Mouse (Mus musculus) lung, embryonic 16.5 days (tissue): ENCODE data around the gene Fezf1. TPM values are rescaled to one million over a fixed set of nuclear protein-coding genes. Genes with fewer than 3 reads are reported as not detected.
A peak's percentile ranks its signal among the peaks of the same experiment; 100 is the strongest.

Experiments used
- ATAC-seq: fragments of 200-750 bp; cut with Nextera tagmentation; 2 replicates; pipeline ENCODE4 v1.8.0; 2017; ENCODE audit warnings: low read depth, mild to moderate bottlenecking, moderate library complexity
- H3K27ac ChIP-seq: fragments of 300-500 bp; sonication (generic); 2 replicates; pipeline ENCODE4 v1.5.1; 2014; ENCODE audit warnings: mild to moderate bottlenecking, control low read depth, low read length
- H3K27me3 ChIP-seq: fragments of 300-500 bp; sonication (generic); 2 replicates; pipeline ENCODE4 v1.6.1; 2014; ENCODE audit warnings: low read depth, low read length, mixed read lengths; ENCODE audit not compliant: control insufficient read depth, insufficient read depth
- H3K36me3 ChIP-seq: fragments of 300-500 bp; sonication (generic); 2 replicates; pipeline ENCODE4 v1.6.1; 2014; ENCODE audit warnings: low read length; ENCODE audit not compliant: control insufficient read depth, insufficient read depth
- H3K4me1 ChIP-seq: fragments of 300-500 bp; sonication (generic); replicated peaks from 2 replicates; pipeline ENCODE4 v1.6.1; 2014; ENCODE audit warnings: low read length, mixed read lengths; ENCODE audit not compliant: control insufficient read depth, insufficient read depth
- H3K4me2 ChIP-seq: fragments of 300-500 bp; sonication (generic); 2 replicates; pipeline ENCODE4 v1.6.1; 2014; ENCODE audit warnings: low read depth, low read length, control low read depth
- H3K4me3 ChIP-seq: fragments of 300-500 bp; sonication (generic); 2 replicates; pipeline ENCODE4 v1.5.1; 2014; ENCODE audit warnings: mild to moderate bottlenecking, low read length, control low read depth
- H3K9ac ChIP-seq: fragments of 300-500 bp; sonication (generic); 2 replicates; pipeline ENCODE4 v1.6.1; 2014; ENCODE audit warnings: low read length, control low read depth
- H3K9me3 ChIP-seq: fragments of 300-500 bp; sonication (generic); 2 replicates; pipeline ENCODE4 v1.6.1; 2016; ENCODE audit warnings: low read length; ENCODE audit not compliant: control insufficient read depth
- WGBS: fragments of 180-500 bp; shearing (Covaris S2); extraction: QIAGEN DNeasy Blood & Tissue Kit; methylation state at CpG from one replicate; pipeline ENCODE4 v1.1.7; 2014; 5-methylcytosine and 5-hydroxymethylcytosine counted together
- polyA plus RNA-seq: library from polyadenylated mRNA; unstranded; fragments of >200 nt; fragmentation: Nextera tagmentation; extraction: Ambion mirVana; gene quantifications from 2 replicates; pipeline ENCODE4 v1.2.1, GENCODE M21; 2015

Fezf1 gene
- polyA plus RNA-seq, 1 experiment from 2014 or later = not detected

DNA sequence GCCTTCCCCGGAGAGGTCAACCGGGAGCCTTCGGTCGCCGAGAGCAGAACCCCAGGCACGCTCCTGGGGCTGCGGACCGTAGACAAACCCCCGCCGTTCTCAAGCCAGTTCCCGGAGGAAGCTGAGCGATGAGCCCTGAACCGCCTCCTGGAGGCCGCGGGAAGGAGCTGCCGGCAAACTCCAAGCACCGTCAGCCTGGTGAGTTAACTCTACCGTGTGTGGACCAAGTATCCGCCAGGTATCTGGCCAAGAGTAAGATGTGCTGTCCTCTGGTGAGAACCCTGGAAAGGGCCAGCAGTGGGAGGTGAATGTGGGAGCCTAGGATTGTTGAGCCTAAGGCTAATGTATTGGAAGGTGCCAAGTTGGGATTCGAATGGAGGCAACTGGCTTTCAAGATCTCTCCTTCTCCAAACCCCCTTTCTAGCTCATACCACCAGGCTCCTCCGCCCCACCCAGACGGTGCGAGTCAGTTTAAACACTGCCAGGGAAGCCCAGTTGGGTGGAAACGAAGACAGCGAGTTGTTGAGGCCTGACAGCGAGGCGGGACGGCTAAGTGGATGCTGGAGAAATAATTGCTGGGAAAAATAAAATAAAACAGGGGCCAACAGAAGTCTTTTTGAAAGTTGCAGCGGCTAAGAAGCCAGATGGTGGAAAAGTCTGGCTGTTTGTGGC lies 1.6 kb upstream of the Fezf1 start:
- peak overlapping the region; percentile 80 for H3K4me2 ChIP-seq
- H3K4me3 ChIP-seq = peak overlapping the region; percentile 50
- no peaks in the 10 kb centered on the region for H3K36me3 ChIP-seq
- peaks cover 7% of the 10 kb centered on the region; the same call in 1 of the 2 replicates for H3K4me1 ChIP-seq
- peak; percentile 44 for ATAC-seq
- no peaks in the 10 kb centered on the region for H3K9me3 ChIP-seq
- WGBS = under 1% methylated on average over 29 of the region's 29 CpGs
- H3K27ac ChIP-seq = no peak overlapping the region
- peaks cover 84% of the 10 kb centered on the region for H3K27me3 ChIP-seq
- H3K9ac ChIP-seq = no peak overlapping the region

DNA sequence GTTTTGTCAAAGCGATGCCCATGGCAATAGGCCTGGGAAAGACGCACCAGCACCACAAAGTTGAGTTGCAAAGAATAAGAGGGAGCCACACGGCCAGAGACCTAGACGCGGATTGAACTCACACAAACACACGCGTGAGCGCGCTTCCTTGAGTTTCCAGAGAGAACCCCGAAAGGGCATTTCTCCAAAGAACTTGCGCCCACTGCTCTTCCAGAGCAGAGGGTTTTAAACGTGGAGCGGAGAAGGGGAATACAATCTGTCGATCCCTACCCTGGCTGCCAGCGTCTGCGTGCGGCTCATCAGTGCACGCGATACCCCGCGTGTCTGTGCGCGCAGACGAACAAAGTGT lies 865 bp upstream of the Fezf1 start:
- no peak overlapping the region for H3K27ac ChIP-seq
- under 1% methylated on average over 22 of the region's 24 CpGs for WGBS
- peak overlapping the region; percentile 50 for H3K4me3 ChIP-seq
- no peak for ATAC-seq
- H3K9me3 ChIP-seq = no peaks in the 10 kb centered on the region
- H3K4me1 ChIP-seq = peaks cover 7% of the 10 kb centered on the region; the same call in 1 of the 2 replicates
- H3K4me2 ChIP-seq = peak overlapping the region; percentile 80
- peaks cover 86% of the 10 kb centered on the region for H3K27me3 ChIP-seq
- no peak overlapping the region for H3K9ac ChIP-seq
- H3K36me3 ChIP-seq = no peaks in the 10 kb centered on the region

- peaks cover 86% of the 10 kb centered on the region for H3K27me3 ChIP-seq
- WGBS = under 1% methylated on average over 61 of the region's 61 CpGs
- ATAC-seq = peak; percentile 18; the same call in 1 of the 2 replicates
These were observed 450 bp downstream of the Fezf1 start for GRCm38 (mm10) chr6:23247512-23248312.

DNA sequence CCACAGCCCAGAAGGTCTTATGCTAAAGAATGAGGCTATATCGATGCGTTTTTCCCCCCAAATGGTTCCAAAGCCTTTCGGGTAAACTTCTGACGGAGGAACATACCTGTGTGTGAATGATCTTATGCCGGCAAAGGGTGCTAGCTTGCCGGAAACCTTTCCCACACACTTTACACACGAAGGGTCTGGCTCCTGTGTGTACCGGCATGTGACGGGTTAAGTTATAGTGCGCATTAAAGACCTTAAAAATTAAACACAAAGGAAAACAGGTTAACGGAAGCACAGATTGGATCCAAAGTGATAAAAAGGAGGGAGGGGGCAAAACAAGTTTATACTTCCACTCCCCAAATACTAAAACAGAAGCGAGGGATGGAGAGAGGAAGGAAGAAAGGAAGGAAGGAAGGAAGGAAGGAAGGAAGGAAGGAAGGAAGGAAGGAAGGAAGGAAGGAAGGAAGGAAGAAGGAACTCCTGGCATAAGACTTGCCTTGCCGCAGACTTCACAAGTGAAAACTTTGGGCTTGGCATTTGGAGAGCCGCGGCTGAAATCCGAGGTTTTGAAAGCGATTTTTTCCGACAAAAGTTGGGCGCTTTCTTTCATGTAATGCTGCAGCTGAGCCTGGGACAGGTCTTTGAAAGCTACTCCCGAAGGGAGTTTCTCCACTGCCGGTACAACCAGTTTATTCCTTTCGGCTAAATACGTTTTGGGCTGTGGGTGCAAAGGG lies 1.2 kb downstream of the Fezf1 start:
- H3K4me1 ChIP-seq = peaks cover 7% of the 10 kb centered on the region; the same call in 1 of the 2 replicates
- H3K4me3 ChIP-seq = peak overlapping the region; percentile 23
- H3K9me3 ChIP-seq = no peaks in the 10 kb centered on the region
- no peak for ATAC-seq
- peaks cover 85% of the 10 kb centered on the region for H3K27me3 ChIP-seq
- no peak overlapping the region for H3K27ac ChIP-seq
- H3K4me2 ChIP-seq = peak overlapping the region; percentile 18
- no peak overlapping the region for H3K9ac ChIP-seq
- no peaks in the 10 kb centered on the region for H3K36me3 ChIP-seq
- 2% methylated on average over 23 of the region's 23 CpGs for WGBS

More at GRCm38 (mm10) chr6:23247512-23248312, 450 bp downstream of the Fezf1 start:
- H3K9ac ChIP-seq = no peak overlapping the region
- H3K9me3 ChIP-seq = no peaks in the 10 kb centered on the region
- H3K36me3 ChIP-seq = no peaks in the 10 kb centered on the region
- peaks cover 7% of the 10 kb centered on the region; the same call in 1 of the 2 replicates for H3K4me1 ChIP-seq
- H3K4me3 ChIP-seq = peak overlapping the region; percentile 23
- H3K27ac ChIP-seq = no peak overlapping the region
- H3K4me2 ChIP-seq = peak overlapping the region; percentile 18

- Histone ChIP-seq H3K4me3 (no peak overlapping the region), H3K4me2 (no peak overlapping the region)
- no peak for ATAC-seq
These were observed 1.9 kb downstream of the Fezf1 start for GRCm38 (mm10) chr6:23246061-23246789.

DNA sequence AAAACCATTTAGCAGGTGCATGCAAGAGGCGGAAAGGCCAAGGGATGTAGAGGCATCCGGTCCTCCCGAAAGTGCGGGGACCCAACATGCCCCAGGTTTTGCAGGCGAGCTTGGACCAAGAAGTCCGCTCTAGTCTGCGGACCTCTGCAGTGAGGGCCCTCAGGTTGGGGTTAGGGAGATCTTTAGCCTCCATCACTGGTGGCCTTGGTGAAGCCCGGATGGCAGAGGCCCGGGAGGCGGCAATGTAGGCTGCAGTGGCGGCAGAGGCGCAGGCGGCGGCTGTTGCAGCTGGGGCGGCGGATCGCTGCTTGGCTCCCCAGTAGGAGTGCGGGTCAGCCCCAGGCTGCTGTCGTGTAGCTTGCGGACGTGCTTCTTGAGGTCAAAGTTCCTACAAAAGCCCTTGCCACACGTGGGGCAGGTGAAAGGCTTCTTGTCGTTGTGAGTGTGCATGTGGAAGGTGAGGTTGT lies 2.6 kb downstream of the Fezf1 start:
- 3% methylated on average over 23 of the region's 23 CpGs for WGBS
- Histone ChIP-seq H3K9ac (no peak overlapping the region), H3K4me2 (no peak overlapping the region), H3K9me3 (no peaks in the 10 kb centered on the region), H3K4me3 (no peak overlapping the region), H3K36me3 (no peaks in the 10 kb centered on the region), H3K27ac (no peak overlapping the region), H3K4me1 (peaks cover 7% of the 10 kb centered on the region; the same call in 1 of the 2 replicates), H3K27me3 (peaks cover 88% of the 10 kb centered on the region)
- ATAC-seq = no peak

More at GRCm38 (mm10) chr6:23246061-23246789, 1.9 kb downstream of the Fezf1 start:
- H3K27me3 ChIP-seq = peaks cover 86% of the 10 kb centered on the region
- no peak overlapping the region for H3K9ac ChIP-seq
- H3K4me1 ChIP-seq = peaks cover 7% of the 10 kb centered on the region; the same call in 1 of the 2 replicates
- 5% methylated on average over 17 of the region's 17 CpGs for WGBS
- H3K9me3 ChIP-seq = no peaks in the 10 kb centered on the region
- H3K36me3 ChIP-seq = no peaks in the 10 kb centered on the region
- H3K27ac ChIP-seq = no peak overlapping the region

DNA sequence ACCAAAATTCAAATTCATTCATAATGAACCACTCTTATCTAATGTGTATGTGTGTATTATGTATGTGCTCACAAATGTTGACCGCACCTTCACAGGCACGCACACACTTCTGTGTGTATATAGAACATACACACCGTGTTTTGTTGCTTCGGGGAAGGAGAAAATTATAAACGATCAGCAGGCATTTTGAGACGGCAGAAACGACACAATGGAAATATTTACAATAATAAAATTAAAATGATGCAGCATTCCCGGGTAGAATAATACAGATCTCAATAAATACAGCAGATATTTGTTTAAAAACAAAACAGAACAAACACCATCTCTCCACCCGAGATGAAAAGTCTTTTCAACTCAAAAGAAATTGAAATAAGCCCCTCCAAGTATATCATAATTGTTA lies 3.0 kb downstream of the Fezf1 start:
- Histone ChIP-seq H3K27me3 (peaks cover 83% of the 10 kb centered on the region), H3K9ac (no peak overlapping the region)
- WGBS = 16% methylated on average over 9 of the region's 9 CpGs

DNA sequence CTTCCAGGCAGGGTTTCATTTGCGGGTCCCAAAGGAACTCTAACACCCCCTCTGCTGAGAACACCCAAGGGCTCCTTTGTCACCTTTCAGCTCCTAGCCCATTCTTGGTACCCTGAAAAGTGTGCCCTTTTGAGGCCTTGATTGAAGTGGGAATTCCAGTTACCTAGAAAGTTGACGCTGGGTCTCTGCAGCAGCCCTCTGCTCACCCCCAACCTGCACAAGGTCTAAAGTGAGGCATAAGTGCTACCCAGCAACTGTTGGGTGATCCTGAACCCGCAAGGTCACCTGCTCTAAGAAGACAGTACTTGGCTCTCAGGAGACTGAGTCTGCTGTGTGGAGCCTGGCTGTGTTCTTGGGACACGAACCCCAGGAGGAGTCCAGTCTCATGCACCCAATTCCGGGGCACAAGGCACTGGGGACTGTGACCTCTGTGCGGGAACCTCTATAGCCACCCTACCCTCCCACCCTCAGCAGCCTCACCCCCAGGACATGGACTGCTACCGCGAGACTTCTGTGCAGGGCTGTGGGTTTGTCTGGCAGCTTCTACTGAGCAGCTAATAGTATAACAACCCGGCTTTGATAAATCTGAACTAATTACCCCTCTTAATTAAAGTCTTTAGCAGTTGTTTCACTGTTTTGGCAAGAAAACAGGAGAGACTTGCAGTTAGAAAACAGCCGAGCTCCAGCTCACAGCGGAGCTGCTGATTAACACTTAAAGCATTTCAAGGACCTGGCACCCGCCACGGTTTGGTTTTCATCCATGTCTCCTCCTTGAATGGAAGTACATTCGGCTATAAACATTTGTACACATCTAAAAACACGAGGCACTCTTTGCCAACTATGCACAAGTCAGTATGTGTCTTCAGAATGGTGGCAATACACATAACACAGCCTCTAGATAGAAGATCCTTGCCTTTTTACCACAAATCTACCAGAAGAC lies 4.1 kb downstream of the Fezf1 start:
- Histone ChIP-seq H3K4me2 (no peak overlapping the region), H3K4me3 (no peak overlapping the region), H3K27ac (no peak overlapping the region), H3K9me3 (no peaks in the 10 kb centered on the region), H3K9ac (no peak overlapping the region), H3K27me3 (peaks cover 73% of the 10 kb centered on the region), H3K36me3 (no peaks in the 10 kb centered on the region), H3K4me1 (peaks cover 3% of the 10 kb centered on the region; the same call in 1 of the 2 replicates)
- WGBS = 2% methylated on average over 15 of the region's 15 CpGs
- ATAC-seq = 0 out of 2 replicates have a peak, but pooled peaks have one; percentile 20

More for the DNA sequence above, 3.0 kb downstream of the Fezf1 start:
- no peak for ATAC-seq
- H3K36me3 ChIP-seq = no peaks in the 10 kb centered on the region
- H3K4me1 ChIP-seq = peaks cover 7% of the 10 kb centered on the region; the same call in 1 of the 2 replicates
- H3K9me3 ChIP-seq = no peaks in the 10 kb centered on the region
- H3K4me3 ChIP-seq = no peak overlapping the region
- no peak overlapping the region for H3K27ac ChIP-seq
- no peak overlapping the region for H3K4me2 ChIP-seq
